Mouse (Mus musculus): ENCODE results near the gene Nr3c2.

GRCm38 (mm10) chr8:77272136-77272535 lies 372.9 kb downstream of the Nr3c2 start:
- TF ChIP-seq POLR2A (IDR thresholded peaks at IDR 0.05; ENCODE audit: extremely low read depth, insufficient read depth, low read length) (no peak), CTCF (IDR thresholded peaks at IDR 0.05; ENCODE audit: extremely low read depth, insufficient read depth, low read length) (no peak)
